Mouse (Mus musculus) midbrain, embryonic 16.5 days (tissue): ENCODE results near the gene Cryzl2. TPM values are rescaled to one million over a fixed set of nuclear protein-coding genes. Genes with fewer than 3 reads are reported as not detected.
A peak's percentile ranks its signal among the peaks of the same experiment; 100 is the strongest.

Experiments
- ATAC-seq: fragments of 200-750 bp; cut with Nextera tagmentation; 2 replicates; pipeline ENCODE4 v1.8.0; 2017; ENCODE audit warnings: moderate TSS enrichment
- H3K27ac ChIP-seq: fragments of 300-500 bp; sonication (generic); 2 replicates; pipeline ENCODE4 v1.5.1; 2014; ENCODE audit warnings: mild to moderate bottlenecking, low read length, mixed read lengths
- H3K27me3 ChIP-seq: fragments of 300-500 bp; sonication (generic); 2 replicates; pipeline ENCODE4 v1.6.1; 2014; ENCODE audit warnings: low read depth, low read length, mixed read lengths; ENCODE audit not compliant: control insufficient read depth, insufficient read depth
- H3K36me3 ChIP-seq: fragments of 300-500 bp; sonication (generic); 2 replicates; pipeline ENCODE4 v1.6.1; 2014; ENCODE audit warnings: mild to moderate bottlenecking, low read length, moderate library complexity, mixed read lengths; ENCODE audit not compliant: control insufficient read depth, insufficient read depth
- H3K4me1 ChIP-seq: fragments of 300-500 bp; sonication (generic); 2 replicates; pipeline ENCODE4 v1.6.1; 2014; ENCODE audit warnings: mild to moderate bottlenecking, low read length, mixed read lengths; ENCODE audit not compliant: control insufficient read depth, insufficient read depth
- H3K4me2 ChIP-seq: fragments of 300-500 bp; sonication (generic); 2 replicates; pipeline ENCODE4 v1.6.1; 2014; ENCODE audit warnings: mild to moderate bottlenecking, low read length, mixed read lengths
- H3K4me3 ChIP-seq: fragments of 300-500 bp; sonication (generic); 2 replicates; pipeline ENCODE4 v1.5.1; 2014; ENCODE audit warnings: low read depth, mild to moderate bottlenecking, low read length, moderate library complexity, mixed read lengths
- H3K9ac ChIP-seq: fragments of 300-500 bp; sonication (generic); 2 replicates; pipeline ENCODE4 v1.6.1; 2014; ENCODE audit warnings: low read depth, low read length, mixed read lengths
- H3K9me3 ChIP-seq: fragments of 300-500 bp; sonication (generic); replicated peaks from 2 replicates; pipeline ENCODE4 v1.6.1; 2014; ENCODE audit warnings: mild to moderate bottlenecking, low read length, mixed read lengths; ENCODE audit not compliant: control insufficient read depth, poor library complexity, severe bottlenecking
- WGBS: fragments of 180-500 bp; shearing (Covaris S2); extraction: QIAGEN DNeasy Blood & Tissue Kit; methylation state at CpG from one replicate; pipeline ENCODE4 v1.1.7; 2014; 5-methylcytosine and 5-hydroxymethylcytosine counted together
- polyA plus RNA-seq: library from polyadenylated mRNA; unstranded; fragments of >200 nt; fragmentation: Nextera tagmentation; extraction: Ambion mirVana; gene quantifications from 2 replicates; pipeline ENCODE4 v1.2.1, GENCODE M21; 2015

The Cryzl2 gene
- polyA plus RNA-seq, 1 experiment from 2014 or later, result 7.2 TPM

DNA sequence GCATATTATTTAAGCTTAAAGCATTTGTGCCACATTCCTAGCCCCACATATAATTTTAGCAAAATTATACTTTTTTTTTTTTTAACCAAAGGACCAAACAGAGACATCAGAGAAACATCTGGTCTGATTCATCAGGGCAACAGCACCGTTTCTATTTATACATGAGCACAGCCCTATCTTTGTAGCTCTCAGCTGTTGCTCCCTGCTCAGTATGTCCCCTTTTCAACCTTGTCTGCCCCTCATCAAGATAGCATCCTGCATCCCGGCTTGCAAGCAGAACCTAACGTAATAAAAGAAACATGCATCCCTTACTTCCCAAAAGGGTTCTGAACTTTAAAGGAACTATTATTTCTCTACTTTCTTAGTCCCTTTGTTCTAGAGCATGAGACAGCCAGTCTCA, 41.0 kb upstream of the Cryzl2 start:
- Histone ChIP-seq H3K4me3 (no peak overlapping the region), H3K36me3 (peaks cover 5% of the 10 kb centered on the region; the same call in 1 of the 2 replicates), H3K27ac (no peak overlapping the region), H3K4me1 (no peaks in the 10 kb centered on the region; the same call in 1 of the 2 replicates), H3K4me2 (no peak overlapping the region), H3K9ac (no peak overlapping the region), H3K27me3 (no peaks in the 10 kb centered on the region), H3K9me3 (no peaks in the 10 kb centered on the region)
- 61% methylated on average over 3 of the region's 3 CpGs for WGBS
- no peak for ATAC-seq

DNA sequence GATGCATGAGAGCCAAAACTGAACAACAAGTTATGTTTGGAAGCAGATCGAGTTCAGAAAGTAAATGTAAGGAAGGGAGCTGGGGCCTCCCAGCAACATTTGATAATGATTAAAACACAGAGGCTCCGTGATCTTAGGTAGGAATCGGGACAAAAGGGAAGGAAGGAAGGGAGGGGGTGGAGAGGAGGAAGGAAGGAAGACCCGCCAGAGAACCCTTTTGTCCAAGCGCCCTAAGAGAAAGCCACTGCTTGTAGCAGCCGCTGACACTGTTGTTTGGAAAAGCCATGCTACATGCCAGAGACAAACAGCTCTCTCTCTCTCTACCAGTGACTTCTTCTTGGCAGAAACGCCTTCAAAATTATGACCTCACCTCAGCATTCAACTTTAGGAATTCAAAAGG, 40.5 kb upstream of the Cryzl2 start:
- no peak for ATAC-seq
- no peak overlapping the region for H3K27ac ChIP-seq
- no peaks in the 10 kb centered on the region for H3K9me3 ChIP-seq
- H3K4me1 ChIP-seq, result no peaks in the 10 kb centered on the region; the same call in 1 of the 2 replicates
- no peak overlapping the region for H3K4me2 ChIP-seq
- 52% methylated on average over 7 of the region's 7 CpGs for WGBS
- H3K9ac ChIP-seq, result no peak overlapping the region
- H3K36me3 ChIP-seq, result peaks cover 5% of the 10 kb centered on the region; the same call in 1 of the 2 replicates
- no peak overlapping the region for H3K4me3 ChIP-seq
- H3K27me3 ChIP-seq, result no peaks in the 10 kb centered on the region

DNA sequence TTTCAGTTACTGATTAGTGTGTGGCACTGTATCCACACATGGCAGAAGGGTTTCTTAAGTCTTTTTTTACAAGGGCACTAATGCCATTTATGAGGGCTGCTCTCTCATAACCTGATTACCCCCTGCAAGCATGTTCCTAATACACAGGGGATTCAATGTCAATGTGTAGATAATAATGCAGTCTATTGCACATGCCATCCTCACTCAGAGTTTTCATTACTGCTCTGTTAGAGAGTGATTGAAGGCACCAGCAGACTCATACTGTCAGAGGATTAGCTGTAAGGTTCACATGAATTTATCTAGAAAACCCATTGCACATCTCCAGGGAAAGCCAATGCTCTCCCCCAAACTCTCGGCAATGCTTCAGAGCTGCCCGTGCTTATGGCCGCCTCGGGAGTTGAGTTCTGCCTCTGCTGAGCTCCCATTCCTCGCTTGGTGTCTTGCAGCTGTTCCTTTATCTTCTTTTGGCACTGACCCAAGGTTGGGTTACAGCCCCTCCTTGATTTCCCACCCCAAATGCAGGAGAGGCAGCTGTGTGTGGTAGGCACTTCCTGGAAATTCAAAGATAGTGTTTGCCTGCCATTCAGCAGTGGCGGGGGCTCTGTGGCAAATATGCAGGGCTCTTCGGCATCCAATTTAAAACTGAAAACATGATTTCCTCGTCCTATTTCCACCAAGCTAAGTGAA, 32.5 kb upstream of the Cryzl2 start:
- WGBS, result 26% methylated on average over 8 of the region's 8 CpGs
- Histone ChIP-seq H3K9ac (no peak overlapping the region), H3K4me1 (no peaks in the 10 kb centered on the region), H3K9me3 (no peaks in the 10 kb centered on the region), H3K4me3 (no peak overlapping the region), H3K4me2 (peak overlapping the region; percentile 12; the same call in 1 of the 2 replicates), H3K27me3 (no peaks in the 10 kb centered on the region), H3K27ac (no peak overlapping the region), H3K36me3 (no peaks in the 10 kb centered on the region)
- ATAC-seq, result peak; percentile 45; the same call in 1 of the 2 replicates

DNA sequence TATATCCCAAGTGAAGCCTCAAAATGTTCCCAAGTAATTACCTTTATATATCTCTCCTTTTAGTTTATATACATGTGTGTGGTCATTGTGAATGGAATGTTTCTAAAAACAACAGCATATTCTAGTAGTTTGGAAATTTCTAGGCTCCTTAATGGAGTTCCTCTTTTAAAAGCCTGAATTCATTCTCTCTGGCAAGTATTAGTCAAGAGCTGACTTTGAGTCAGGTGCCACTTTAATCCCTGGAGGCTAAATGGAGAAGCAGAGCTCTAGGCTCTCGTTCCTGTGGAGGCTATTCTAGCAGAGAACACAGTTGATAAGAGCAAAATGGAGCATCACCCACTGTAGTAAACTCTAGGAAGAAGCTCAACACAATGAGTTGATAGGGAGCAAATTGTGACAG, 31.4 kb upstream of the Cryzl2 start:
- Histone ChIP-seq H3K4me3 (no peak overlapping the region), H3K4me1 (no peaks in the 10 kb centered on the region), H3K36me3 (no peaks in the 10 kb centered on the region), H3K27ac (no peak overlapping the region), H3K9ac (no peak overlapping the region), H3K27me3 (no peaks in the 10 kb centered on the region), H3K4me2 (no peak overlapping the region), H3K9me3 (no peaks in the 10 kb centered on the region)
- no peak for ATAC-seq
- WGBS, result 68% methylated on average over 1 of the region's 1 CpGs

DNA sequence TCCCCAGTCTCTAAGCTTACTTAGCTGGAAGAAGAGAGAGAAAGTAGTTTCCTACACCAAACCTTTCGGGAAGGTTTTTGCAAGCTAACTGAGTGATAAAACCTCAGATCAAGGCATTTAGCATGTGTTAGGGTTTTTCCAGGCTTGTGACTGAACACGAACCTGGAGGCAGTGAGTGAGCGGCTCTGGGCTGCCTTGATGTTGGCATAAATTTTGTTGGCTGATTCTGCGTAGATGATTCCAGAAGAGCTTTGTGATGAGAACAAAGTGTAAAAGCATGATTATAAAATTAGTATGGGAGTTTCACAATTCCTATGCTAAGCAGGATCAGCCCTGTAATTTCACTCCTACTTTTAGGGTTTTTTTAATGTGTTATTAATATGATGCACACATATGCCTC, 30.8 kb upstream of the Cryzl2 start:
- 96% methylated on average over 4 of the region's 4 CpGs for WGBS
- ATAC-seq, result no peak
- no peak overlapping the region for H3K9ac ChIP-seq
- H3K4me3 ChIP-seq, result no peak overlapping the region
- no peaks in the 10 kb centered on the region for H3K36me3 ChIP-seq
- H3K27ac ChIP-seq, result no peak overlapping the region
- no peaks in the 10 kb centered on the region for H3K9me3 ChIP-seq
- no peaks in the 10 kb centered on the region for H3K4me1 ChIP-seq
- H3K4me2 ChIP-seq, result no peak overlapping the region
- H3K27me3 ChIP-seq, result no peaks in the 10 kb centered on the region

DNA sequence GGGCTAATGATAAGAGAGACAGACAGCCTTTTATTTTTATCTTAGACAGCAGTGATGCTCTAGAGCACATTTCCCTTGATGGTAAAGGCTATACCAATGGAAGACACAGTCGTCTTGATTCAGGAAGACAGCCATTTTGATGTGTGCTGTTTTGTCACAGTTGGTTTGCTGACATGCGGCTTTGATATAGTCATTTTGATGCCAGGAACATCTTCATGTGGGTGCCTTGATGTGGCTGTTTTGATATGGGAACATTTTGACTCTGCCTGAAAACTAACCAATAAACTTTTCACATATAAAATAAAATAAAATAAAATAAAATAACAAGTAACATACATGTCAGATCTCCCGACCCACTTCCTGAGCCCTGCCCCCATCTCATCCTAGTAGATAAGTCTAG, 30.0 kb upstream of the Cryzl2 start:
- Histone ChIP-seq H3K27ac (no peak overlapping the region), H3K4me3 (no peak overlapping the region), H3K4me1 (no peaks in the 10 kb centered on the region), H3K4me2 (no peak overlapping the region), H3K27me3 (no peaks in the 10 kb centered on the region), H3K36me3 (no peaks in the 10 kb centered on the region), H3K9ac (no peak overlapping the region), H3K9me3 (no peaks in the 10 kb centered on the region)
- WGBS, result 92% methylated on average over 3 of the region's 3 CpGs
- no peak for ATAC-seq

DNA sequence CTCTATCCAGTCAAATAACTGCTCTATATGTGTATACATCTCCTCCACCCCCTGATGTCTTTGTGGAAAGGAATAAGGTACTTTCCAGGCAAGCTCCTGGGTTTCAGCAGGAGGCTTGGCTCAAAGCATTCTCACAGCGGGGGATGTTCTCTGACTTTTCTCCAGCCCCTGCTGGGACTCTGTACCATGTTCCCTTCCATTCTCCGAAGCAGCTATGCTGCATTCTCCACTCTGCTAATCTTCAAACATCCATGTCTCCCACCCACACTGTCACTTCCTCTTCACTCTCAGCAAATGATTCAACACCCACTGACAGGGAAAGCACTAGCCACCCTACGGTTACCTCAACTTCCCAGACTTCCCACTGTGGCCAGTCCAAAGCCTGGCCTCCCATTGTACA, 25.1 kb upstream of the Cryzl2 start:
- no peaks in the 10 kb centered on the region for H3K4me1 ChIP-seq
- no peak for ATAC-seq

DNA sequence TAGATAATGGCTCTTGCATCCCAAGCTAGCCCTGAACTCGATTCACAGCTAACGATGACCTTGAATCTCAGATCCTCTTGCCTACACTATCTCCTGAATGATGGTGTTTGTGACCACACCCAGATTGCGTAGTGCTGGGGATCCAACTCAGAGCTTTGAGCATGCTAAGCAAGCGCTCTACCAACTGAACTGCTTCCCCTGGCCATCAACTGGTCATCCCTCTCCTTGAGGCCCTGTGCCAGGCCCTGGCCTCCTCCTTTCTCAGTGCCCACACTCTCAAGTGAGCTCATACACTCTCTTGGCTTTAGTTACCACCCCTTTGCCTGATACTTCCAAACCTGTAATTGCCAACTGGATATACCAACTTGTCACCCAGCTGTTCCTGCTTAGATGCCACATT, 24.0 kb upstream of the Cryzl2 start:
- Histone ChIP-seq H3K36me3 (no peaks in the 10 kb centered on the region), H3K4me3 (no peak overlapping the region), H3K27ac (no peak overlapping the region), H3K4me2 (no peak overlapping the region), H3K9me3 (no peaks in the 10 kb centered on the region), H3K27me3 (no peaks in the 10 kb centered on the region), H3K4me1 (peaks cover 3% of the 10 kb centered on the region; the same call in 1 of the 2 replicates), H3K9ac (no peak overlapping the region)
- WGBS, result 94% methylated on average over 4 of the region's 4 CpGs
- ATAC-seq, result no peak

More for the DNA sequence above, 25.1 kb upstream of the Cryzl2 start:
- H3K36me3 ChIP-seq, result no peaks in the 10 kb centered on the region
- no peak overlapping the region for H3K4me3 ChIP-seq
- H3K4me2 ChIP-seq, result no peak overlapping the region
- no peak overlapping the region for H3K27ac ChIP-seq
- no peak overlapping the region for H3K9ac ChIP-seq
- H3K9me3 ChIP-seq, result no peaks in the 10 kb centered on the region
- 38% methylated on average over 3 of the region's 3 CpGs for WGBS
- no peaks in the 10 kb centered on the region for H3K27me3 ChIP-seq

DNA sequence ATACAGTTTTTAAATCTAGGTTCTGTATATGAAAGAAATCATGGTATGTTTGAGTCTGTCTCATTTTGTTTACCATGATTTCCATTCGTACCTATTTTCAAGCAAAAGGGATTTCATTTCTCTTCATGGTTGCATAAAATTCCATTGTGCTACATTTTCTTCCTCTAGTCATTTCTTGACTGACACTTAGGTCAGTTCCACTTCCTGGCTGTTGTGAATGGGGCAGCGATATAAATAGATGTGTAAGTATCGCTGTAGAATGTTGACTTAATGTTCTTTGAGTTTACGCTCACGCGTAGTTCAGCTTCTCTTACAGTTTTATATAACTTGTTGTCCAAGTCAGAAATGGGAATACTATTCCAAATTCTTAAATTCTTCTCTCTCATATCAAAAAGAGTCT, 22.5 kb upstream of the Cryzl2 start:
- Histone ChIP-seq H3K4me3 (no peak overlapping the region), H3K9ac (no peak overlapping the region), H3K4me2 (no peak overlapping the region), H3K27me3 (no peaks in the 10 kb centered on the region), H3K4me1 (peaks cover 8% of the 10 kb centered on the region), H3K9me3 (no peaks in the 10 kb centered on the region), H3K36me3 (no peaks in the 10 kb centered on the region), H3K27ac (no peak overlapping the region)
- no peak for ATAC-seq
- WGBS, result 93% methylated on average over 6 of the region's 6 CpGs
